Mouse (Mus musculus) limb, embryonic 15.5 days (tissue): ENCODE data around the gene Slit3. TPM values are rescaled to one million over a fixed set of nuclear protein-coding genes. Genes with fewer than 3 reads are reported as not detected.
A peak's percentile ranks its signal among the peaks of the same experiment; 100 is the strongest.

Experiments used
- ATAC-seq: fragments of 200-750 bp; cut with Nextera tagmentation; 2 replicates; pipeline ENCODE4 v1.8.0; 2017; ENCODE audit warnings: low read depth, moderate TSS enrichment; ENCODE audit not compliant: insufficient number of reproducible peaks, low FRiP score, low TSS enrichment
- H3K27ac ChIP-seq: fragments of 300-500 bp; sonication (generic); 2 replicates; pipeline ENCODE4 v1.5.1; 2015; ENCODE audit warnings: moderate library complexity, mild to moderate bottlenecking, inconsistent platforms
- H3K27me3 ChIP-seq: fragments of 300-500 bp; sonication (generic); 2 replicates; pipeline ENCODE4 v1.6.1; 2015; ENCODE audit warnings: inconsistent platforms
- H3K36me3 ChIP-seq: fragments of 300-500 bp; sonication (generic); 2 replicates; pipeline ENCODE4 v1.6.1; 2015; ENCODE audit warnings: inconsistent platforms
- H3K4me1 ChIP-seq: fragments of 300-500 bp; sonication (generic); 2 replicates; pipeline ENCODE4 v1.6.1; 2015; ENCODE audit warnings: inconsistent platforms
- H3K4me2 ChIP-seq: fragments of 300-500 bp; sonication (generic); 2 replicates; pipeline ENCODE4 v1.6.1; 2015; ENCODE audit warnings: mild to moderate bottlenecking, inconsistent platforms
- H3K4me3 ChIP-seq: fragments of 300-500 bp; sonication (generic); 2 replicates; pipeline ENCODE4 v1.5.1; 2015; ENCODE audit warnings: mild to moderate bottlenecking, inconsistent platforms
- H3K9ac ChIP-seq: fragments of 300-500 bp; sonication (generic); 2 replicates; pipeline ENCODE4 v1.6.1; 2015; ENCODE audit warnings: inconsistent platforms
- H3K9me3 ChIP-seq: fragments of 300-500 bp; sonication (generic); 2 replicates; pipeline ENCODE4 v1.6.1; 2016; ENCODE audit warnings: inconsistent platforms
- whole genome bisulfite sequencing: fragments of 180-500 bp; shearing (Covaris S2); methylation state at CpG from one replicate; pipeline ENCODE4 v1.1.7; 2015; 5-methylcytosine and 5-hydroxymethylcytosine counted together
- polyA plus RNA-seq: library from polyadenylated mRNA; unstranded; fragments of >200 nt; fragmentation: Nextera tagmentation; extraction: Ambion mirVana; gene quantifications from 2 replicates; pipeline ENCODE4 v1.2.1, GENCODE M21; 2015

Gene Slit3
- polyA plus RNA-seq, 1 experiment from 2014 or later = 20.8 TPM

DNA sequence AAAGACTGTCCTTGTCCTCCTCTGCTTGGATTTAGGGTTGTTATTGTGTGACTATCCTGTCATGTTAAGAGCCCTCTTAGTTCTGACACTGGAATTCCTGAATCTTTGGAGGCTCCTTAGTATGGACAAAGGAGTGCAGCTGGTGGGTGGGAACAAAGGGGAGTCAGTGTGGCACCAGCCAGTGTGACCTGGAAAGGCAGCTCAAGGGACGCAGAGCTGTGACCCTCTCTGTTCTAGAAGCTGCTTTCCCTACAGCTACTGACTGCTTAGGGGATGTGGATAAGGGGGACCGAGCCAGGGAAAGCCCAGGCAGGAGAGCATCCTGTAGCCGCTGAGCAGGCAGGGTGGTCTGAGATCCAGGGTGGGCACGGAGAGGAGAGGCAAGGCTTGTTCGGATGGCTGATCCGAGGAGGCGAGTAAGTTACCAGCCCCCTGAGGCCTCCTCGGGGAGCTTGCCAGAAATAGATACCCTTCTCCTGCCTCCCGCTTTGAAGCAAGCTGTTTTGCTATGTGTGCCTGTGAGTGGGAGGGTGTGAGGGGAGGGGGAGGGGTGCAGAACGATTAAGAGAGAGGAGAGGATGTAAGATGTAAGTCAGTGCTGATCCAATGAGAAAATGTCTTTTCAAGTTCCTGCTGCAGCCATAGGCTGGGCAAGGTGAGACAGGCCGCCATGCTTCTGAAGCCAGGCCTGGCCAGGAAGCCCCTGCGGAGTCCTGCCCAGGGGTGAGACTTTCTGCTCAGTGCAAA is 162.0 kb downstream of the Slit3 start:
- peak overlapping the region; percentile 28; the same call in 1 of the 2 replicates for H3K27ac ChIP-seq
- H3K9me3 ChIP-seq = no peaks in the 10 kb centered on the region
- H3K27me3 ChIP-seq = no peaks in the 10 kb centered on the region
- ATAC-seq = peak; percentile 72; the same call in 1 of the 2 replicates
- peaks cover 28% of the 10 kb centered on the region for H3K4me1 ChIP-seq
- no peak overlapping the region for H3K9ac ChIP-seq
- no peaks in the 10 kb centered on the region for H3K36me3 ChIP-seq
- WGBS = 23% methylated on average over 12 of the region's 12 CpGs
- H3K4me3 ChIP-seq = no peak overlapping the region
- no peak overlapping the region for H3K4me2 ChIP-seq

DNA sequence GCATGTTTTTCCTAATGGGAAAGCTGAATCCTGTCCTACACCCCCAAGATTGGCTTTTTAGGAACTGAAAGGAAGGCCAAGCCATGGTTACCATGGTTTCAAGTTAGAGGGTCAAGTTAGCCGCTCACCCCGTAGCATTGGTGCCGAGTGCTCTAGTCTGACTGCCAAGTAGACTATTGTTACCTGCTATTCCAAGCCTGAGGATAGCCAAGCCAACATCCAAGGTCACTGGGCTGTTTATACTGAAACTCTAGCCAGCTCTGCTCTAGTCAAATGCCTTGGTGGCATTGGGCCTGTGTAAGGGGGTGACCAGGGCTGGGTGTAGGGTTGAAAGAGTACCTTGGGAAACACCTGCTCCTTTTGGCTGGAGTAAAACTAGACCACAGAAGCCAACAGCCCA is 162.7 kb downstream of the Slit3 start:
- Histone ChIP-seq H3K4me2 (no peak overlapping the region), H3K4me3 (no peak overlapping the region), H3K9me3 (no peaks in the 10 kb centered on the region), H3K27me3 (no peaks in the 10 kb centered on the region), H3K36me3 (no peaks in the 10 kb centered on the region), H3K4me1 (peaks cover 28% of the 10 kb centered on the region), H3K27ac (no peak overlapping the region), H3K9ac (no peak overlapping the region)
- ATAC-seq = no peak
- 82% methylated on average over 3 of the region's 3 CpGs for WGBS

DNA sequence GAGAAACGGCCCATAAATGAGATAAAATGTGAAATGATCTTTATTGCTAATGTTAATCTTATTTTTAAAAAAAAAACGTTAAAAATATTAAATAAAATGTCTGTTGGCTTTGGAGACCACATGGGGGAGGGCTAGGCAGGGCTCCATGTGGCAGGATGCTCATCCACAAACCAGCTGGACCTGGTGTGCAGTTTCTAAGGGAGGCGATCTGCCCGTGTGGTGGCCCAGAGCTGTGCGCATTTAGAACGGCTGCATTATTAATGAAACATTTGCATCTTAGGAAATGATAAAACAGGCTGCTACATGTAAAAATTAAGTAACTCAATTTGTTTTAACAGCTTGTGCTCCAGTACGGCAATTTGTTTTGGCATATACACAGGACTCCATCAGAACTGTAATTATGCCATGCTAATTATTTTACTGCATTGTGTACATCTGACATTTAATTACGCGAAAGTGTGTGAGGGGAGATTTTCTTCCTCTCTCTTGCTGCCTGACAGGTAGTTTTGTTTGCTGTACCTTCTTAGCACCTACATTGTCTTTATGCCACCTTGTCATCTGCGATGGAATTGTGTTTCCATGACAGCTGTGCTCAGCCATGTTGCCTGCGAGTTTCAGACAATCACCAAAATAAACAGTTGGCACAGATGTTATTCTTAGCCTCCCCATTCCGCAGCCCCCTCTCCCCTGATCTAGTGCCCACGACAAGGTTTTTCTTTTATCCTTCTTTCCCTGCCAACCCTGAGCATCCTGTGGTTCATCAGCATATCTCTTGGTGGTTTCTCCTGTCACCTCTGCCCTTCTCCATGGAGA is 165.8 kb downstream of the Slit3 start:
- Histone ChIP-seq H3K9ac (no peak overlapping the region), H3K27ac (no peak overlapping the region), H3K4me1 (peaks cover 31% of the 10 kb centered on the region), H3K4me2 (no peak overlapping the region), H3K9me3 (no peaks in the 10 kb centered on the region), H3K27me3 (no peaks in the 10 kb centered on the region), H3K4me3 (no peak overlapping the region), H3K36me3 (no peaks in the 10 kb centered on the region)
- no peak for ATAC-seq
- 67% methylated on average over 13 of the region's 13 CpGs for WGBS

DNA sequence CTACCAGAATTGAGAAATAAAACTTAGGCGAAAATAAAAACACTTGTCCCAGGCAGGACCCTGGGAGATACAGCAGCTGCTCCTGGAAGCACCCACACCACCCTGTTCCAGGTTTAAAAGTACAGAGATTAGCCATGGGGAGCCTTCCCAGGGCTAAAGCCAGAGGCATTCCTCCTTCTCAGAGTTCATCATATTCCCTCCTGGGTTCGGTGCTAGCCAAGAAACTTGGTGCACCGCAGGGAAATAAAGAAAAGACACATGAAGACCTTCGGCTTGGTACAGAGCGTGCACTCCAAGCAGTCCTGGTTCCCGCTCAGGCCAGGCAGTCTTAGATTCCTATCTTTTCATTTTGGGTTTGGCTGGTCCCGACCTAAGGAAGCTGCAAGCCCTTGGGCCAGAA is 167.0 kb downstream of the Slit3 start:
- peak overlapping the region; percentile 29 for H3K27ac ChIP-seq
- peaks cover 22% of the 10 kb centered on the region for H3K4me1 ChIP-seq
- ATAC-seq = no peak; the same call in 1 of the 2 replicates
- H3K9ac ChIP-seq = no peak overlapping the region
- no peak overlapping the region for H3K4me2 ChIP-seq
- no peaks in the 10 kb centered on the region for H3K36me3 ChIP-seq
- no peaks in the 10 kb centered on the region for H3K9me3 ChIP-seq
- 62% methylated on average over 7 of the region's 7 CpGs for WGBS
- H3K4me3 ChIP-seq = no peak overlapping the region
- no peaks in the 10 kb centered on the region for H3K27me3 ChIP-seq

DNA sequence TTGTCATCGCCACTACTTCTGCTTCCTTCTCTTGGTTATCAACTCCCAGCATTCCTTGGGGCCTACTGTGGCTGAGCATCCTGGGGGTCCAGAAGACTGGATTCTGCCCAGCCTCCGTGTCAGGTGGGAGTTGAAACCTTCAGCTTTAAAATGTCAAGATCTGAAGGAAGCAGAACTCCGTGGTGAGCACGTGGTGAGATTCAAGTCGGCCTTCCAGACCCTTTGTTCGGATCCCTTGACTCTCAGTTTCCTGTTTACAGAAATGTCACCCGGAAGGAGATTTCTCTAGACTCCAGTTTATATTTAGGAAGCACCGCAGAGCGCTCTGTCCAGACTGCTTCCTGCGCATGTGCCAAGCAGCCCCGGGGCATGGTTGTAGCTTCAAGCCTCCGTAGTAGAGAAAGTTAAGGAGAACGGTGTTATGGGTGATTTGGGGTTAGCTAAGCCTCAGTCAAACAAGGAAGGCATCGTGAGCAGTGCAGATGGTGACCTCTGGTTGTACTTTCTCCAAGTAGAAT is 167.8 kb downstream of the Slit3 start:
- Histone ChIP-seq H3K27ac (no peak overlapping the region; the same call in 1 of the 2 replicates), H3K4me2 (no peak overlapping the region), H3K9me3 (no peaks in the 10 kb centered on the region), H3K4me1 (peaks cover 22% of the 10 kb centered on the region), H3K9ac (no peak overlapping the region), H3K27me3 (no peaks in the 10 kb centered on the region), H3K36me3 (no peaks in the 10 kb centered on the region), H3K4me3 (no peak overlapping the region)
- ATAC-seq = no peak
- 51% methylated on average over 14 of the region's 14 CpGs for WGBS

DNA sequence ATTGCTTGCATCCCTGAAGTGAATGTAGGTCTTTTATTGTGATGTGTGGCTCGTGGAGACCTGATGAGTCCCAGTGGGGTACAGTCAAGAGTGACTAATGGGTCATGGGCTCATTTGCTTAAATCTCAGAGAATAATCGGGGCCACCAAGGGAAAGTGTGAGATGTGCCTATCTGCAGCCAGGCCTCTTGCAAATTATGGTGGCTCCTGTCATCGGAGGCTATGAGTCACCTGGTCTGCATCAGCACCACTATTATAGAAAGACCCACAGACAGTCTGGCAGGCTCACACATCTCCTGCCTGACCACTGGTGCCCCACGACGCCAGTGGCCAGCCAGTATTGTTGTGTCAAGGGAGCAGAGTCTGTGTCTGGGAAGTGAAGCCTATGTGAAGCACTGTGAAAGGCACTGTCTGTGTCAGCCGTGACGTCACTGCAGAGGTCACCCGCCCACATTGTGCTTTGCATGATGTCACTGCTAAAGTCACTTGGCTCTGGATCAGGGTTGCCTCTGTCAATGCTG is 171.3 kb downstream of the Slit3 start:
- Histone ChIP-seq H3K36me3 (no peaks in the 10 kb centered on the region), H3K4me2 (no peak overlapping the region), H3K4me3 (no peak overlapping the region), H3K9ac (no peak overlapping the region), H3K9me3 (no peaks in the 10 kb centered on the region), H3K4me1 (peaks cover 34% of the 10 kb centered on the region), H3K27me3 (no peaks in the 10 kb centered on the region), H3K27ac (no peak overlapping the region)
- no peak for ATAC-seq
- WGBS = 73% methylated on average over 8 of the region's 8 CpGs

DNA sequence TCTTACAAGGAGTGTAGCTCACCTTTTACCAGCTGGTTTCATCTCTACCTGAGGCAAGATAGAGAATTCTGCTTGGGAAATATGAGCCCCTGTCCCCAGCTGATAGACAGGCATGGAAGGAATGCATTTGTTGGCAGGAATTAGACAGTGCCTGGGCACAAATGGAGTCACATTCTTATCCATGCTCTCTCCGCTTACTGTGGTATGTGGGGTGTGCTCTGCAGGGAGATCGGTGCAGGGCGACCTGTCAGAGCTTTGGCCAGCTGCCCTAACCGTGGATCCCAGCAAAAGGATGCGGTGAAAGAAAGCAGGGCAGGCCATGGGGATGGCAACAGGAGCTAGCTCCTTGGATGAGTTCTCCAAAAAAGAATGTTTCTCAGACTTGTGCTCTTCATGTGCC is 172.2 kb downstream of the Slit3 start:
- Histone ChIP-seq H3K4me1 (peaks cover 39% of the 10 kb centered on the region), H3K36me3 (no peaks in the 10 kb centered on the region), H3K4me3 (no peak overlapping the region), H3K27me3 (no peaks in the 10 kb centered on the region), H3K9me3 (no peaks in the 10 kb centered on the region), H3K4me2 (no peak overlapping the region), H3K9ac (no peak overlapping the region), H3K27ac (no peak overlapping the region)
- 60% methylated on average over 5 of the region's 5 CpGs for WGBS
- no peak for ATAC-seq

DNA sequence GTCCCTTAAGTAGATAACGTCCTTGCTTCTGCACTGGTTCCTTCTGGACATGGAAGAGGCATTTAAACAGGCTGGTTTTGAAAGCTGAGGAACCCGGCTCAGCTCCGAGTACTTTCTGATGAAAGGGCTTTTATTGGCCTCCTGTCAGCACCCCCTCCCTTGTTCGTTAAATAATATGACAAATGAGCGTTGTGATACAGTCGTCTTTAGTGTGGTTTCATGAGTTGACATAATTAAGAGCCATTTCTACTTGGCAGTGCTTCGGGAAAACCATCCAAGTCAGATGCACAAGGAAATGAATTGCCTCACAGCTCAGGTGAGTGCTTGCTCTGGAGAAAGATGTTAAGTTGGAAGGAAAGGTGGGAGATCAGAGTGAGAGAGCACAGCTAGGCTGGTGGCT is 173.6 kb downstream of the Slit3 start:
- Histone ChIP-seq H3K4me1 (peaks cover 28% of the 10 kb centered on the region), H3K4me3 (no peak overlapping the region), H3K9ac (no peak overlapping the region), H3K27ac (no peak overlapping the region), H3K36me3 (no peaks in the 10 kb centered on the region), H3K27me3 (no peaks in the 10 kb centered on the region), H3K4me2 (no peak overlapping the region), H3K9me3 (no peaks in the 10 kb centered on the region)
- 26% methylated on average over 7 of the region's 7 CpGs for WGBS
- no peak for ATAC-seq

DNA sequence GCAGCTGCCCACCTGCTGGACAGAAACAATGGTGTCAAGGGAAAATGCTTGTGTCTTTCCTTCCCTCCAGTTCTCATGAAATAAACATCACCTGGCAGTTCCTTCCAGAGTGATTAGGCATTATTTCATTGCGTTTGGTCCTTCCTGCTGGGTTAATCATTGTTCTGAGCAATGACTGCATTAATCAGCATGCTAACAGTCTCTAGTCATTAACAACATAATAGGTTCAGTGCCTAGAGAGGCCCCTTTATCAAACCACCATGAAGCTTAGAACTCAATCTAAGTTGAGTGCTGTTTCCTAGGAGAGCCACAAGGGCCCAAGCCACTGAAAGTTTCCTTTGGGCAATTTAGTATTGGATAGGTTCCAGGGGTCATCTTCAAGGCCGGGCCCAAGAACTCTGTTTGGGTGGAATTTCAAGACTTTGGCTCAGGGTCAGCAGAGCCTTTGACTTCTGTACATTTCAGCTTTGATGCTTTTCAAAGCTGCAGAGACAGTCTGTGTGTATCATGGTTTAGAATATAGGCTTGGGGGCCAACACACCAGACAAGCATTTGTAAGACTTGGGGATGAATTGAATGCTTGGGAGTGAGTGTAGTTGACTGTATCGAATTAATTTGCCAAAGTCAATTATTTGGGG is 174.3 kb downstream of the Slit3 start:
- H3K36me3 ChIP-seq = no peaks in the 10 kb centered on the region
- no peak overlapping the region for H3K4me3 ChIP-seq
- no peaks in the 10 kb centered on the region for H3K9me3 ChIP-seq
- ATAC-seq = no peak
- peaks cover 28% of the 10 kb centered on the region for H3K4me1 ChIP-seq
- no peaks in the 10 kb centered on the region for H3K27me3 ChIP-seq
- no peak overlapping the region for H3K9ac ChIP-seq
- WGBS = 61% methylated on average over 3 of the region's 3 CpGs
- H3K27ac ChIP-seq = no peak overlapping the region
- H3K4me2 ChIP-seq = no peak overlapping the region

DNA sequence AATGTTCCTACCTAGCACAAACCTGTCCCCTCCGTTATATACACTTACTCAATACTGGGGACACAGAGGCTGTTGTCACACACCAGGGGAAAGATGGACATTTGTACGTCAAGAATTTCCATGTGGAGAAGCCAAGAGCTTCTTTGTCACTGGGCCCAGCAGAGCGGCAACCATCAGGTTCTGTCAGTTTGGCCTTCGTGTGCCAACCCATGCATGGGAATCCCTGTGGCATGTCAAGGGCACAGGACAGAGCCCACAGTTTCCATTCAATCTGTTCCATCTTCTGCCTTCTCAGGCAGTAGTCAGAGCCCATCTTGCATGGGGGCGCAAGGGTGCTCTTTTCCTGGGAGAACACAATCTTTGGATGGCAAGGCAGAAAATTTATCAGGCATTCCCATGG is 175.8 kb downstream of the Slit3 start:
- Histone ChIP-seq H3K9ac (no peak overlapping the region), H3K9me3 (no peaks in the 10 kb centered on the region), H3K4me2 (no peak overlapping the region), H3K4me3 (no peak overlapping the region), H3K4me1 (peaks cover 28% of the 10 kb centered on the region), H3K27ac (no peak overlapping the region), H3K27me3 (no peaks in the 10 kb centered on the region), H3K36me3 (no peaks in the 10 kb centered on the region)
- WGBS = 89% methylated on average over 5 of the region's 5 CpGs
- no peak for ATAC-seq

DNA sequence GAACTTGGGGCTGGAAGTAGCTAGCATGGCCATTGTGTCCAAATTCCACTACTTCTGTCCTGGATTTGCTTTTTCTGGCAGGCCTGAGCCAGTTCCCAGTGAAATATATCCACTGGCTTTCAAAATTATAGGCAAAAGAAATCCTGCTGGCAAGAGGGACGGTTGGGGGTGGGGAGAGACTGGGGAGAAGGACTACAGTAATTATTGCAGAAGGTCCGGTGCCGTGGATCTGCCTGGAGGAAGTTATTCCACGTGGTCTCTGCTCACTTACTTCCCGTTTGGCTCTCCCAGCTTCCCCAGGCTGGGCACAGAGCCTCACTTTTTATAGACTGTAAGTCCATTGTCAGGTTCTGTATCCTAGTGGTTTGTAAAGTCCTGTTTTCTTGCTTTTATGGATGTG is 176.3 kb downstream of the Slit3 start:
- H3K4me1 ChIP-seq = peaks cover 28% of the 10 kb centered on the region
- 0 out of 2 replicates have a peak overlapping the region, but pooled peaks have one; percentile 3 for H3K27ac ChIP-seq
- 28% methylated on average over 5 of the region's 5 CpGs for WGBS
- peak; percentile 76 for ATAC-seq
- no peak overlapping the region for H3K9ac ChIP-seq
- no peaks in the 10 kb centered on the region for H3K36me3 ChIP-seq
- no peak overlapping the region for H3K4me2 ChIP-seq
- no peaks in the 10 kb centered on the region for H3K9me3 ChIP-seq
- H3K27me3 ChIP-seq = no peaks in the 10 kb centered on the region
- H3K4me3 ChIP-seq = no peak overlapping the region
